Mouse (Mus musculus) erythroblast, adult 5-6 weeks (primary cell): Measurements from ENCODE around the gene Tex21. TPM values are rescaled to one million over a fixed set of nuclear protein-coding genes. Genes with fewer than 3 reads are reported as not detected.
A peak's percentile ranks its signal among the peaks of the same experiment; 100 is the strongest.
"Not testable (repeated sequence)": the region's sequence is repeated elsewhere in the genome, so short reads cannot be mapped to it uniquely, and the experiment has no call there.

ENCODE experiments used
- ATAC-seq: replicated peaks from 2 replicates; pipeline ENCODE4 v1.8.0; 2016; ENCODE audit warnings: moderate number of reproducible peaks, mild to moderate bottlenecking, moderate TSS enrichment, inconsistent platforms; ENCODE audit not compliant: poor library complexity, low FRiP score, severe bottlenecking
- total RNA-seq, 2 experiments: library from RNA; stranded (forward) in 1 of 2; stranded (reverse) in 1 of 2; fragments of 150-400 nt in 1 of 2; fragments of 200-764, 138-1000 nt in 1 of 2; gene quantifications; 2 replicates each; pipeline versions ENCODE4 v1.2.3 to v1.2.4; 2015 to 2017; ENCODE audit warnings: low replicate concordance in 2 of 2

Tex21 gene
- total RNA-seq, 2 experiments from 2014 or later, result not detected

DNA sequence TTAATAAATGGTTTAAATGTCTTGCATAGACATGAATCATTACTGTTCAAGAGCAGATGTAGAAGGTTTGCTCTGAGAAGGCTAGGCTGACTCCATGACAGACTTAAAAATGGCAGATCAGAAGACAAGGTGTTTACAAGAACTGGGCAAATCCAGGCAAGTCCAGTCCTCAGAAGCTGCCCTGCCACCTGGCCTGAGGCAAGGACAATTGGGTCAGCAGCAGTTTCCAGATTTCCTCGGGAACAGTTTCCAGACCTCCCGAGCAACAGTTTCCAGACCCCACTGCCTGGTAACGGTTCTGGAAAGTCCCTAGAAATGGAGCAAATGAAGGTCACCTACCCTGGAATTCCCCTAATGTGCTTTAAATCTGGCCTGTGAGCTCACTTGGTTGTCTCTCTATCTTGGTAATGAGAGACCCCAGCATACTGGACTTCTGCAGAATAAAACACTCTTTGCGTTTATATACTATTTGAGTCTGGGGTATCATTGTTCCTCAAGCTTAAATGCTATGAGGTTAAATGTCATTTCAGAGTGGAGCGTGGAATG is 37.0 kb downstream of the Tex21 start:
- ATAC-seq, result no peak

DNA sequence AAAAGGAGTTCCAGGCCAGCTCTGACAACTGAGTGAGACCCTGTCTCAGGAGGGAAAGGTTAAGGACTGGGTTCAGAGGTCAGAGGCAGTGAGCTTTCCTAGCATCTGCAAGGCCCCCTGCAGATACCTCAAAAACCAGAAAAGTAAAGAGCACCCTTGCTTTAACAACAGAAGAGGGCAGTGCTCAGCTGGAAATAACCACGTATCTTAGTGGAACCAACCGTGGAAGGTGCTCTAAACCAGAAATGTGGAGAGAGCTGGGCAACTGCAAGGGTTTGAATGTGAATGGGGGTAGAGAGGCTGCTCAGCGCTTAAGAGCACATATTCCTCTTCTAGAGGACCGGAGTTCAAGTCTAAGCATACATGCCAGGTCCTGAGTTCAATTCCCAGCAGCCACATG is 46.2 kb downstream of the Tex21 start:
- no peak for ATAC-seq

DNA sequence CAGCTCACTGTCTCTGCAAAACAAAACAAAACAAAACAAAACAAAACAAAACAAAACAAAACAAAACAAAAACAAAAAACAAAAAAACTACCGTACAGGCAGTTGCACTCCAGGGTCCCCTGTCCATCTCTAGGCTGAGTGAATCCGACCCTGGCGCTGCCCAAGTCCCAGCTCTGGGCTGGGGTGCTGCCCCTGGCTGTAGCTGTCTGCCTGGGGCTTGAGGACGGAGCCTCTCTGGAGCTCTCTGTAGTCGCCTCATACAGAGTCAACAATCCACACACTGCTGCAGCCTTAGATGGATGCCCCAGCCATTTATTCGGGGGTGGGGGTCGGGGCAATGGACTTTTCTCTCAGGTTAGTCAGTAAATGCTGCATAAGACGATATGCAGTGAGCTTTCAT is 49.5 kb downstream of the Tex21 start:
- ATAC-seq, result no peak

DNA sequence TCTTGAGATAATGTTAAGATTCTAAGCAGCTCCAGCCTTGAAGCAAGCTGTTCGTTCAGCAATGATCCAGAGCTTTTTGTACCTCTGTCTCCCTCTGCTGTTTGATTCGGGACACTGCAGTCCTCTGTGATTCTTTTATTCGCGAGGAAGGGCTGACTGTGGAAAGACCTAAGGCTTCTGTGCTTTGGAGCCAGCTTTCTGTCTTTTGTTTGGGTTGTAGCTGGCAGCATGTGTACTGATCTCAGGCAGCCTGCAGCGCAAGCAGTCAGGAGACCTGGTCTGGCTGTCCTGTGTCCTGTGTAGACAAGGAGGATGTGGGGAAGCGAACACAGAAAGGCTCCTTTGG is 49.9 kb downstream of the Tex21 start:
- ATAC-seq, result peak; percentile 87

DNA sequence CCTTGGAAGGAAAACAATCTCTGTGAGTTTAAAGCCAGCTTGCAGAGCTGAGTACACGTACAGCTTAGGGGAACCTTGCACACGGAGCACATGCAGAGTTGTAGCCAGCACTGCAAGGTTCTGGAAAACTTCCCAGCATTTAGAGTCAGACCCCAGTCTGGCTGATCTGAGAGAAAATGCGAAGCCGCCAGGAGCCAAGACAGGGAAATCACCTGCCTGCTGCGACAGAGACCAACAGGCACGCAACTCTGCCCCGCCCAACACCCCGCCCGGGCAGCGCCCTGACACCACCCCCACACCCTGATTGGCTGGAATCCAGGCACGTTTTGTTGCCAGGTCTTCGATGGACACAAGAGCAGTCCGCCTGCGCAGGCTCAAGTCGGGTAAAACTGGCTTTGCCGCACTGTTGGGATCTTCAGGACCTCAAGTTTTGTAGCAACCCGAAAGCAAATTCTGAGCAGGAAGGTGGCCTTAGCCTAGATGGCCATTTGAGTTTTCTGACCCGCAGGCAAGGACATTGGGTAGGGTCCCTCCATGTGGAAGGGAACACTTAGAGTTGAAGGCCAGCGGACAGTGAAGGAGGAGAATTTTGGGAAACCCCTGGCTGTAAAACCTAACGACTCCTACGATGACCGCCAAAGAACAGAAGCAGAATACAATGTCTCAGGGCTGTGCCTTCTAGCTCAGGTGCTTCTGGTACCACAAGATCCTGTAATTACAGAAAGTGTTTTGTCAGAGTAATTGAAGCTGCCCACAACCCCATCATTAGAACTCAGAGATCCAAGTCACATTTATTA is 50.4 kb downstream of the Tex21 start:
- peak; percentile 72 for ATAC-seq

DNA sequence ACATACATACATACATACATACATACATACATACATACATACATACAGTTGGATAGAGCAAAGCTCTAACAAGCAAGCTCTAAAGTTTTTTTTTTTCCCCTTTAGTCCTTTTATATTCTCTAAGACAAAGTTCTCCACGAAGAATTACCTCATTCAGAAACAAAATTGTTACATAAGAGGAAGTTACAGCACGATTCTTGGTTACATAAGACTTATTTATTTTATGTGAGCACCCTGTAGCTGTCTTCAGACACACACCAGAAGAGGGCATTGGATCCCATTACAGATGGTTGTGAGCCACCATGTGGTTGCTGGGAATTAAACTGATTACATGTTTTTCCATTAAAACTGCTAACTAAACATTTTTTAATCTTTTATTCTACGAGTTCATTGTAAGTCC is 52.0 kb downstream of the Tex21 start:
- ATAC-seq, result no peak

DNA sequence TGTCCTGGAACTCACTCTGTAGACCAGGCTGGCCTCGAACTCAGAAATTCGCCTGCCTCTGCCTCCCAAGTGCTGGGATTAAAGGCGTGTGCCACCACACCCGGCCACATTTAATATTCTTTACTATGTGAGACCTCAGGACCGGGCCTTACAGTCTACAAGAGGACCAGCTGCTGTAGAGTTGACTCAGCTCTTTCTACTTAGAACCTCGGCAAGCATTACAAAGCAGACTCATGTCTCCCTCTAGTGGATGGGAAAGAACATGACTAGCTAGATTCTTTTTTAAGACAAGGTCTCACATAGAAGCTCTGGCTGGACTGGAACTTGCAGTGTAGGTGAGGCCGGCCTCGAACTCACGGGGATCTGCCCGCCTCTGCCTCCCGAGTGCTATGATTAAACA is 55.6 kb downstream of the Tex21 start:
- peak; percentile 71 for ATAC-seq

DNA sequence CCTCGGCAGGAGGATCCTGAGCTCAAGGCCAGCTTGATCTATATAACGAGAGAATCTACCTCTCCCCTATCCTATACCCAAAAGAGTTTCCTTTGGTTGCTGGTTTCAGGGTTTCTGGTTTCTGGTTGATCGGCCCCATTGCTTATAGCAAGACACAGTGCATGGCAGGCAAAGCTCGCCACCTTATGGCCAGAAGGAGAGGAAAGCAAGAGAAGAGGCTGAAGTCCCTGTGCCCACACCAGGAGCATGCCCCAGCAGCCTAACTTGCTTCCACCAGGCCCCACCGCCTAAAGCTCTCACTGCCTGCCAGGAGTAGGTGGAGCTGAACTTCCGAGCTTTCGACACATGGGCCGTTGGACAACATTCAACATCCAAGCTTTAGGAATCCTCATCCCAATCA is 58.7 kb downstream of the Tex21 start:
- no peak for ATAC-seq

DNA sequence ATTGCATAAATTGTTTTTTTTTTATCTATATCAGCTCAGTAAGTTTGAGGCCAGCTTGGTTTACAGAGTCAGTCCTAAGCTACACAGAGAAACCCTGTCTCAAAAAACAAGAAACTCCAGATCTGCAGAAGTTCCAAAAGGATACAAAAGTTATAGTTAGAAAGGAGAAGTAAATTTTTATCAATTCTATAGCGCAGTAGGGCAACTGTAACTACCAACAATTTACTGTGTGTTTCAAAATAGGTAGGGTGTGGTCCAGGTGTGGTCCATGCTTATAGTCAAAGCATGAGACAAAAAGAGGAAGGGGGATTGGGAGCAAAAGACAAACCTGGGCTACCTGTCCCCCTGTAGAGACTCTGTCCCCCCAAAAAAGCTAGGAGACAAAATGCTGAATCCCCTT is 60.1 kb downstream of the Tex21 start:
- ATAC-seq, result no peak

DNA sequence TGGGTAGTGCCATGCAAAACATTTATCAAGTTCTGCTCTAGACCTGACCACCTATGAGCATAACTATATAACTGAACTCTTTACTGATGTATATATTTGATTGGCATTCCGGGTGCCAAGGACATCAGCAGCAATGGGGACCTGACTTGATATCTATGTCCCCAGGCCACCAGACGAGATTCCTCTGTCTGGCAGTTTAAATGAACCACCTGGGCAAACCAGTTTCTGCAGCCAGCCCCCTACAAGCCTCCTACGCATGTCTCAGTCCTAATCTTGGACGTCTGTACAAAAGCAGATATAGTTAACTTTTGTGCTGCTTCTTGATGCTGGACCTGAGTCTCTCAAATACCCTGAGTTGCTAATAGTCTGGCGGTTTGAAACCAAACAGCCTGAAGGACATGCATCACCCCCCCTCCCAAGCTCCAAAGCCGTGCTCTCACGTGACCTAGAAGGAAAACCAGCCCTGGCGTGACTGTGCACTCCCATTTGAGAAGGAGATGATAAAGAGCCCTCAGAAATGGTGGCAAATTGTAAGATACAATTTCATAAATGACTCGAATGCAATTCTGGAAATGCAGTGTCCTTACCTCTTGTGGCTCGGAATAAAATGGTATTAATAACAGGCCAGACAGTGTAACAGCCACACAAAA is 61.3 kb downstream of the Tex21 start:
- no peak for ATAC-seq

DNA sequence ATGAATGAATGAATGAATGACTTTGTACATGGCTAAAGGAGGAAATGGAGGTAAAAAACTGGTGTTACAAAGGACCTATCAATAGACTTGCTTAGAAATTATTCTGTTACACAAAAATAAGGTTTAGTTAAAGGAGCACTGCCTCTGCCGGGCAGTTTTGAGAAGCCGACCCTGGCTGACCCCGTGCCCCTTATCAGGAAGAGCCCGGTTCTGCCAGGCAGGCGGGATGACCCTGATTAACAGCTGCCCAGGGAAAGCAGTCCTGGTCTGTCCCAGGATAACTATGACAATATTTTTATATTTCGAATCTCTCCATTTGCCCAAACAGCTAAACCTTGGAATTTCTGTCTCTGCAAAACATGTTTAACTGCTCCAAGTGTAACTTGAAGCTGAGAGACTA is 62.3 kb downstream of the Tex21 start:
- ATAC-seq, result no peak

DNA sequence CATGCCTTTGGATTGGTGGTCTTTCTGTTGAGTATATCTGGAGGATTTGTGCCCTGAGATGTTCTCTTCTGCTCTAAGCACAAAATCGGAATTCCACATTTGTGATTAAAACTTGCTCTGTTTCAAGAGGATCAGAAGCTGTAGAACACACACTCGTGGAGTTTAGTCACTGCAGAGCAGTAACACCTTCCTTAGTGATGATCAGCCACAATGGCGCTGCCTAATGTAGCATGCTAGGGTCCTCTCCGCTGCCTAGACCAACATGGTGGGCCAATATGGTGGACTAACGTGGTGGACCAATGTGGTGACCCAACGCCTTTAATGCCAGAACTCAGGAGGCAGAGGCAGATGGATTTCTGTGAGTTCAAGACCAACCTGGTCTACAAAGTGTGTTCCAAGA is 63.7 kb downstream of the Tex21 start:
- ATAC-seq, result no peak

DNA sequence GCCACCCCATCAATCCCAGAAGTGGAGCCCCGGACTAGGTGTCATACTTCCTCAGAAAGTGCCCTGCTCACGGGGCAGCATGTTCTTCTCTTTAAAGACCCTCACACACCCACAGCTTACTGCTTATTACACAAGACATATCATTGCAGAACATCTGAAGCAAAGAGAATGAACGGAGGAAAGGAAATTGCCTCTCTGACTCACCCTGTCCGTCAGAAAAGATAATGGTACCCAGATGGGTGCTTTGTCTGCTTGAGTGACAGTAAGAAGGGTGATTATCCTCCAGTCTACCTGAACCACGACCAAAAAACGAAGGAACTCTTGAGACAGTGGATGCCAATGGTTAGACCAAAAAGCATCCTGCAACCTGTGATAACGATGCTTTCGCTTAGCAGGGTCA is 65.1 kb downstream of the Tex21 start:
- ATAC-seq, result no peak

DNA sequence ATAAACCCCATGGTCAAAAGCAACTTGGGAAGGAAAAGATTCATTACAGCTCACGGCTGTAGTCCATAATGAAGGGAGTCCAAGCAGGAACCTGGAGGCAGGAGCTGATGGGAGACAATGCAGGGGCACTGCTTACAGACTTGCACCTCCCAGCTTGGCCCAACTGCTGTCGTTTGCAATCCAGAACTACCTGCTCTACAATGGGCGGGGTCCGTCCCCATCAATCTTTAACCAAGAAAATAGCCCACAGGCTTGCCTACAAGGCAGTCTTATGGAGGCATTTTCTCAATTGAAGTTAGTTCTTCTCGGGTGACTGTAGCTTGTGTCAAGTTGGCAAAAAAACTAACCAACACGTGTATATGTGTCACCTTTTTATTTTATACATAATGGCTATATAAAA is 66.1 kb downstream of the Tex21 start:
- ATAC-seq, result no peak

DNA sequence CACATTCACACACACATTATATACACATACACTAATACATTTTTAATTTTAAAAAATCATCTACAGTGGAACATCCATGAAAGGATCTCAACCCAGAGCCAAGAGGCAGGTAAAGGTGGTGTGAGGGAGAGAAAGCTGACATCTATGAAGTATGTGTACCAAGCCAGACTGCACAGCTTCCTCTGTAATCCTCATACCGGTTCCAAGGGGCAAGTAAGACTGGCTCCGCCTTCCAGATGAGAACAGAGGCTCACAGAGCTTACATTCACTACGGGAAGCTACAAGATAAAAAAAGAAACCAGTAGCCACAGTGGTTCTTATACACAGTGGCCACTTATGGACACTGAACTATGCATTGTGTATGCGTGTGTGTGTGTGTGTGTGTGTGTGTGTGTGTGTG is 67.0 kb downstream of the Tex21 start:
- no peak for ATAC-seq

DNA sequence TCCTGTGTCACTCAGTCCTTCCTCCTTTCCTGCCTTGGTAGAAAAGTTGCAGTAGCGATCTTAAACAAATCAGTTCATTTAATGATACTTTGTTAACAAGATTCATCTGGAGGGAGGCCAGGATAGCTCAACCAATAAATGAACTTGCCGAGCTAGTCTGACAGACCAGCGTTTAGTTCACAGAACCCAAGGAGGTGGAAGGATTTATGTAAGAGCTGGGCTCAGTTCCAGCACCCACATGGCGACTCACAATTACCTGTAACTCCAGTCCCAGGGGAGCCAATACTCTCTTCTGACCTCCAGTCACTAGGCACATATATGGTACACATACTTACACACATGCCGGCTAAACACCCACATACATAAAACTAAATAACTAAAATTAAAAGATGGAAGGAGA is 67.5 kb downstream of the Tex21 start:
- ATAC-seq, result no peak

DNA sequence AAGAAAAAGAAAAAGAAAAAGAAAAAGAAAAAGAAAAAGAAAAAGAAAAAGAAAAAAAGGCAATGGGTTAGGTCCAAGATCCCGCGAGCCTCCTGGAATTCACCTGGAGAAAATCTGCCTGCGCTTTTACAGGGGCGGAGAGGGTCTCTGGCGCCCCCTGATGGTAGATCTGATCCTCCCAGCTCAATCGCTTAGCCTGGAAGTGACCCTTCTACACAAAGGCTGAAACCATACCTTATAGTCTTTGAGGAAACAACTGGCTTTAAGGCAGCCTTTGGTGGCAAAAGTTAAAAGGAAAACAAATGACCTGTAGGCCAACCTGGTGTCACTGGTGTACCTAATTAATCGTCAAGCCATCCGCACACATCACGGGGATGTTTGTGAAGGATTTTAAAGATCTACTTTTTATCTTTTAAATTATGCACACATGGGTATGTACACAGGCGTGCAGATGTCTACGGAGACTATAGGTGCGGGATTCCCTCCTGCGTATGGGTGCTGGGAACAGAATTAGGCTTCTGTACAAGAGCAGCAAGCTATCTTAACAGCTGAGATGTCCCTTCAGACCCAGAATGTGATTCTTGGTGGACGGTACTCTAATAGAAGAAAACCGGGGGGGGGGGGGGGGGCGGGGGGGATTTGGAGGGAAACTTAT is 68.6 kb downstream of the Tex21 start:
- no peak for ATAC-seq

DNA sequence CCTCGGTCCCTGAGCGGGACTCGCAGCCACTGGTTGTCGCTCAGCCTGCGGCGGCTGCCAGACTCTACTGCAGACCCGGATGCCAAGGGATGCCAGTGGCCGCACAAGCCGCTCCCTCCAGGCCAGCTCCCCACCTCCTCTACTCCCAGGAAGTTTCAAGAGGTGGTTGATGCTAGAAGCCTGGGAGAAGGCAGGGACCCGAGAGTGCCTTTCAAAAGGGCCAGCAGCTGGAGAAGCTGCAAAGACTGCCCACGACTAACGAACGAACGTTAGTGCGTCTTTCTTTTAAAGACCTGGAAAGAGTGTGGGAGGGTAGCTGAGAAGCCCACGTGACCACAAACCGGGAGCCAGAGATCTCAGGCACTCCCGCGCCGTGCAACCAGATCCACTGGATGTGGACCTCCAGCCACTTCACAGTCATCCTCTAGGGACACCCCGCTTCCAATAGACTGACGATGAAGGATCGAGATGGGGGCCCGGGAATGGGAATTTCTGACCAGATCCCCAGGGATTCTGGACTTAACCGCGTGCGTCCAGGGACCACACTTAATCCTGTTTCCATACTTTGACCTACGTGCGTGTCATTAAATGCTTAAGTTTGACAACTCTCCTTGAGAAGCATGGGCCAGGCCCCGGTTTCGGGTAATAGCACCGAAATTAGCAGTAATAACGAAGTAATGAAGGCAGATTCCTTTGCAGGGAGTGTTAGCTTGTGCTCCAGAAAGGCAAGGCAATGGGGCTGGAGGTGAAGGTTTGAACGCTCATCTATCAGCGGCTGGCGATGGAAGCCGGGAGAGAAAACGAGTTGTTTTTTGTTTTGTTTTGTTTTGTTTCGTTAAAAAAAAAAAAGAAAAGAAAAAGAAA is 69.3 kb downstream of the Tex21 start, which contains the start of gene Esr2:
Gene Esr2, minus strand, starts transcription at position 260 of the 864 bp plus-strand sequence.
- no peak for ATAC-seq

DNA sequence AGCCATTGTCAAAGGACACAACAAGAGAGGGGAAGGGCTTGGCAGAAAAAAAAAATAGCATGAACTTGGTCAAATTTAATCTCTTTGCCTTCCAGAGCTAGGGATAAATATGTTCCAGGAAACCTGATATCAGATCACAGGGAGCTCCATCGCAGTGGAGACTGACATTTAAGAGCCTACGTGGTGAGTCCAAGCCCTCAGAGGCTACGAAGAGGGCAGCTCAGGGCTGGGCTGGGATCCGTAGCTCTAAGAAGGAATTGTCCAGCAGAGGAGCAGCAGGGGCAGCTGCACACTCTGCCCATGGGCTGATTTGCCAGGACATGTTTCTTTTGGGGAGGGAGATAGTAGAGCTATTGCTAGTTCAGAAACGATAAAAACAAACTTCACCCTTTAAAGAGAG is 80.9 kb downstream of the Tex21 start:
- ATAC-seq, result no peak

DNA sequence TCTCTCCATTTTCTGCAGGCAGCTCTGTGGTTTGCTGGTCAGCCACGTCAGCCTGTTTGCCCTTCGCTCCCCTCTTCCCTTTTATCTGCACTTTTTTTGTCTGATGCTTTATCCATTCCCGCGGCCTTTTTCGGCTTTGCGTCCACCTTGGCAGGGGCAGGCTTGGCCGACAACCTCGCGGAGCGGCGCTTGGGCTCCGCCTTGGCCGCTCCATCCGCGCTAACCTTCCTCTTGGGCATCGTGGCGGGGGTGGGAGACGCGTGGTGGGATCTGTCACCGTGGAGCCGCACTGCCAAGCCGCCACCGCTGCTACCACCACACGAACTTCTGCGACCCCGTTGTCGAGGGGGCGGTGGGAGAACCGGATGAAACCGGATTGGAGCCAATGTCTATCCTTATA is 94.2 kb downstream of the Tex21 start:
- ATAC-seq, result not testable (repeated sequence)
